Mouse (Mus musculus) heart, postnatal 0 days (tissue): ENCODE results near the gene Adh4.

Experiments used
- CTCF ChIP-seq: IDR thresholded peaks from 2 replicates; pipeline ENCODE4 v1.5.1; 2016; ENCODE audit warnings: antibody characterized with exemption, control low read depth, low read depth
- EP300 ChIP-seq: IDR thresholded peaks from 2 replicates; pipeline ENCODE4 v1.6.1; 2016; ENCODE audit warnings: antibody characterized with exemption, low read depth

DNA sequence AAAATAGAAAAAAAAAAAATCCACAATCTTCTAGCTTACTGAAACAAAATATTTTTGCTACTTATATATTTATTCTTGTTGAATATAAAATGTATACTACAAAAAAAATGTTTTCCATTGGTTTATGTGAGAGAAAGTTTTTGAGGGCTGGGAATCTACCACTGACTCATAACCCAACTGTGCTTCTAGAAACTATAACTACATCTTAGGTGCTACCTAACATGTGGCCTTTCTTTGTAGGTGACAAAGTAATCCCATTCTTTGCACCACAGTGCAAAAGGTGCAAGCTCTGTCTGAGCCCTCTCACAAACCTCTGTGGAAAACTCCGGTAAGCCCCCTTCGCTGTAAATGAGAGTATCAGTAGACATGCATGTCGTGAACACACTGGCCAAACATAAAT, 5.1 kb downstream of the Adh4 start:
- TF ChIP-seq EP300 (no peak), CTCF (no peak)
